Mouse (Mus musculus) E14TG2a.4 (cell line): Measurements from ENCODE around the gene Lrrc75a.

Source experiments
- CTCF ChIP-seq: conservative IDR thresholded peaks from 2 replicates; pipeline ENCODE4 v1.5.1; 2014; ENCODE audit warnings: low read length
- NANOG ChIP-seq: IDR thresholded peaks from 2 replicates; pipeline ENCODE4 v1.6.1; 2014; ENCODE audit warnings: borderline replicate concordance, low read length, mixed read lengths
- POU5F1 ChIP-seq: IDR thresholded peaks from 2 replicates; pipeline ENCODE4 v1.6.1; 2014; ENCODE audit warnings: low read length, borderline replicate concordance

DNA sequence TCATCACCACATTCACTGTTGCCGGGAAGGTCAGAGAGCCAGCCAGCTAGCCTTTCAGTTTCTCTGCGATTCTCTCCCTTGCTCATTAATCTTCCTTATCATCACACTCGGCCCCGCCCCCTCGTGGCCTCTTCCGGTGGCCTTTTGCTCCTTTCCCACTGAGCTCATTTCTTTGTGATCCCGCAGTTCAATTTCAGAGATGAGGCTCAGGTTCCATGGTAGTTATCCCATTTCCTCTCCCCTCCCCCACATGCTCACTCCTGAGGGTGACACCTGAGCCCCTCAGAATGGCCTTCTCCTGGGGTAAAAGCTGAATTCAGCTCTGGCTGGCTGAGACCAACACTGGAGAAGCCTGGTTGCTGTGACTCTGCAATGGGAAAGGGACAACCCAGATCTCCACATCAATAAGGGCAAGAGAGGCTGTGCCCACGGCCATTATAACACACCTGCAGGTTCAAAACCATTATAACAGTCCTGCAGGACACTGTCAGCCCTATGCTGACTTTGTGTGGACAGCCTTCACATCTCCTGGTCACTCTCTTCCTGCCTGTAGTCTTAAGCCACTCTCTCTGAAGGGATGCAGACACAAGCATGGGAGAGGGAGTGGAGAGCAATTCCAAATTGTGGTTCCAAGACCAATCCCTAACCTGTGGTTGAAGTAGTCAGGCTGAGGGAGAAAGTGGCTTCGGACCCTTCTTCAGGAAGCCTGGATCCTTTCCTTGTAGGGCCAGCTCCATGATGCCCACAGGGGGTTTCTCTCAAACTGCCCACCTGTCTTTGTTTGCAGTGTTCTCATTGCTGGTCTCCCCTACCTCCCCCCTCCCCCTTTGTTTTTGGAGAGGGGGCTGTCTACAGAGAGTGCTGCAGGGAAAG, 18.7 kb downstream of the Lrrc75a start:
- no peak for TF ChIP-seq CTCF
- no peak for TF ChIP-seq POU5F1
- no peak for TF ChIP-seq NANOG
